Mouse (Mus musculus): ENCODE measurements around the gene Sema4d. TPM values are rescaled to one million over a fixed set of nuclear protein-coding genes. Genes with fewer than 3 reads are reported as not detected.

The Sema4d gene
- polyA plus RNA-seq, 1 experiment from 2014 or later, result 23.8 TPM

DNA sequence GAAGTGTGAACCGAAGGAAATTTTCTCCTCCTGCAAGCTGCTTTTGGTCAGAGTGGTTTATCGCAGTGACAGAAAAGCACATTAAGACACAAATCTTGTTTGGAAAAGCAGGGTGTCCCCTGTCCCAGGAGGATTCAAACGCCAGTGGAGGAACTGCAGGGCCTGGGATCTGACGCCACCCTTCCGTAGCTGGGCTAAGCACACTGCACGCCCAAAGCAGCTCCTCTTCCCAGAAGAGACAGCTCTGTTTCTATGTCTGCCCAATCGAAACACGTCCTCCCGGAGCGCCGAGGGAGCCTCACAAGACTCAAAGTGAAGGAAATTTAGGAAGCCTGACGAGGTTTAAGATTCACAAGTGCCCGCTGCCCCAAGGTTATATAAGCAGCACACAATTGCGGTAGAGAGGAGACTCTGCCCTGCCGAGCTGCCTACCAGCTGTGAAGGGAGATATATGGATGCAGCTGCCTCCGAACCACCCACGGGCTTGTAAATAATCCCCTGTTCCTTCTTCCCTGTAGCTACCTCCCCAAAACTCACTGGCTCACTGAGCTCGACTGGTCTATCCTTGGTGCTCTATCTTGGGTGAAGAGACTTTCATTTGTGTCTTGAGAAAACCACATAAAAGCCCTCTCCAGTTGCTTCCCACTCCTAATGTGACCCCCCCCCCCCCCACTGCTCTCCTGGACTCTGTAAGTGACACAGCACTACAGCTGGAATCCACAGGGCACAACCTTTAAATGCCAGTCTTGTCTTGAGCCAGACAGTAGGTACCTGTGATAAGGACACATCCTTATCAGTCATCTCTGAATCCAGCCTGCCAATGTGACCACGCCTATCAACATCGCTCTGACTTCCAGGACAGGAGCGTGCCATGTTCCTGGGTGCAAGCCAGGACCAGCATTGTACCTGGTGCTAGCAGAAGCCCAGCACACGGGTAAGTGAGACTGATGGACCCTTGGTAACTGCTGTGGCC lies 87.4 kb downstream of the Sema4d start:
- no peak overlapping the region for H3K4me3 ChIP-seq (replicated peaks; ENCODE audit: low read depth, low read length)
- H3K9ac ChIP-seq (ENCODE audit: low read depth, low read length), result no peak overlapping the region
- ATAC-seq (replicated peaks; ENCODE audit: low FRiP score, low read depth), result peak; percentile 41; the same call in 1 of the 2 replicates
- H3K9me3 ChIP-seq (replicated peaks; ENCODE audit: low read length), result no peaks in the 10 kb centered on the region
- no peak overlapping the region for H3K27ac ChIP-seq
- 33% methylated on average over 22 of the region's 22 CpGs for WGBS
- H3K4me1 ChIP-seq (replicated peaks; ENCODE audit: insufficient read depth, low read length), result peaks cover 3% of the 10 kb centered on the region; the same call in 1 of the 2 replicates
- TF ChIP-seq CTCF (IDR thresholded peaks at IDR 0.05; ENCODE audit: low read depth), result no peak
- DNase-seq (ENCODE audit: low spot score), result peak; percentile 90
- peaks cover 14% of the 10 kb centered on the region; the same call in 1 of the 2 replicates for H3K36me3 ChIP-seq (ENCODE audit: insufficient read depth, low read length)
- H3K27me3 ChIP-seq (ENCODE audit: insufficient read depth, low read length), result no peaks in the 10 kb centered on the region
- peak overlapping the region; percentile 16 for H3K4me2 ChIP-seq (ENCODE audit: low read length)

DNA sequence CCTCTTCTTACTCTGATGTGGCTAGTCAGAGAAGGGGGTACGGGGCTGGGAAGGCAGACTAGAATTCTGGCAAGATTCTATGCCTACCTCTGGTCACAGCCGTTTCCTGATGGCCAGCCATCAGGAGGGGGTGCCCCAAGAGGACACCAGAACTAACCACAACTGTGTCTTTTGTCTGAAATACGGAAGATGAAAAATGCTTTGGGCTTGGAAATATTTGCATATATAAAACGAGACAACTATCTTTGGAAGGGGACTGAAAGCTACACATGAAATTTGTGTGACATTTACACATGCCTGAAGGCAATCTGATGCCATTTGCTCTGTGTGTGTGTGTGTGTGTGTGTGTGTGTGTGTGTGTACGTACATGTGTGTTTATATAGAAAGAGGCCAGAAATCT lies 89.7 kb downstream of the Sema4d start:
- no peak overlapping the region for H3K4me3 ChIP-seq (replicated peaks; ENCODE audit: low read depth, low read length)
- H3K27me3 ChIP-seq (ENCODE audit: insufficient read depth, low read length), result no peaks in the 10 kb centered on the region
- no peak overlapping the region for H3K27ac ChIP-seq
- no peaks in the 10 kb centered on the region for H3K9me3 ChIP-seq (replicated peaks; ENCODE audit: low read length)
- TF ChIP-seq CTCF (IDR thresholded peaks at IDR 0.05; ENCODE audit: low read depth), result no peak
- 0 out of 2 replicates have a peak, but pooled peaks cover 10% of the 10 kb centered on the region for H3K36me3 ChIP-seq (ENCODE audit: insufficient read depth, low read length)
- H3K4me1 ChIP-seq (replicated peaks; ENCODE audit: insufficient read depth, low read length), result peaks cover 3% of the 10 kb centered on the region; the same call in 1 of the 2 replicates
- no peak overlapping the region for H3K9ac ChIP-seq (ENCODE audit: low read depth, low read length)
- DNase-seq (ENCODE audit: low spot score), result no peak
- ATAC-seq (replicated peaks; ENCODE audit: low FRiP score, low read depth), result no peak
- H3K4me2 ChIP-seq (ENCODE audit: low read length), result no peak overlapping the region
- WGBS, result 84% methylated on average over 5 of the region's 5 CpGs

DNA sequence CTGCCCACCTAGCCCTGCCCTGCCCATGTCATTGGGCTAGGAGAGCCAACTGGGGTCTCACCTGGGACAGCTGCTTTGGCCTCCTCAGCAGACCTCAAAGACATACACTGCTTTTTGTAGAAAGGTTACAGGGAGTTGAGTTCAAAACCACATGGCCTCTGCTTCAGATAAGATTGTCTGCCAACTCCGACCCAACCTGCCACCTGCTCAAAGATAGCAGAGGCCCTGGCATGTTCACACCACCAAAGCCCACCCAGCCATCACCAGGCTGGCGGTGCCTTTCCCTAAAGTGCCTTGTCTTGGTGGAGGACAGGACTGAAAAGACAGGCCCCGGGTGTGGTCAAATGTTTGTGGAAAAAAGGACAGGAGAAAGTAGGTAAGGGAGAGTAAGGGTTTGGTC lies 95.2 kb downstream of the Sema4d start:
- no peak for ATAC-seq (replicated peaks; ENCODE audit: low FRiP score, low read depth)
- H3K36me3 ChIP-seq (ENCODE audit: insufficient read depth, low read length), result 0 out of 2 replicates have a peak, but pooled peaks cover 7% of the 10 kb centered on the region
- no peak overlapping the region for H3K4me3 ChIP-seq (replicated peaks; ENCODE audit: low read depth, low read length)
- TF ChIP-seq CTCF (IDR thresholded peaks at IDR 0.05; ENCODE audit: low read depth), result no peak
- no peak overlapping the region for H3K27ac ChIP-seq
- H3K9me3 ChIP-seq (replicated peaks; ENCODE audit: low read length), result no peaks in the 10 kb centered on the region
- no peak overlapping the region for H3K4me2 ChIP-seq (ENCODE audit: low read length)
- no peak for DNase-seq (ENCODE audit: low spot score)
- H3K4me1 ChIP-seq (replicated peaks; ENCODE audit: insufficient read depth, low read length), result no peaks in the 10 kb centered on the region
- WGBS, result 86% methylated on average over 3 of the region's 3 CpGs
- H3K9ac ChIP-seq (ENCODE audit: low read depth, low read length), result no peak overlapping the region
- H3K27me3 ChIP-seq (ENCODE audit: insufficient read depth, low read length), result no peaks in the 10 kb centered on the region

GRCm38 (mm10) chr13:51697897-51698296 lies 95.7 kb downstream of the Sema4d start:
- no peak for ATAC-seq (replicated peaks; ENCODE audit: low FRiP score, low read depth)
- Histone ChIP-seq H3K36me3 (ENCODE audit: insufficient read depth, low read length) (0 out of 2 replicates have a peak, but pooled peaks cover 3% of the 10 kb centered on the region), H3K4me3 (replicated peaks; ENCODE audit: low read depth, low read length) (no peak overlapping the region), H3K27ac (no peak overlapping the region), H3K4me2 (ENCODE audit: low read length) (no peak overlapping the region), H3K9me3 (replicated peaks; ENCODE audit: low read length) (no peaks in the 10 kb centered on the region), H3K27me3 (ENCODE audit: insufficient read depth, low read length) (no peaks in the 10 kb centered on the region), H3K4me1 (replicated peaks; ENCODE audit: insufficient read depth, low read length) (no peaks in the 10 kb centered on the region), H3K9ac (ENCODE audit: low read depth, low read length) (no peak overlapping the region)
- TF ChIP-seq CTCF (IDR thresholded peaks at IDR 0.05; ENCODE audit: low read depth), result no peak
- DNase-seq (ENCODE audit: low spot score), result no peak
- 58% methylated on average over 4 of the region's 4 CpGs for WGBS

DNA sequence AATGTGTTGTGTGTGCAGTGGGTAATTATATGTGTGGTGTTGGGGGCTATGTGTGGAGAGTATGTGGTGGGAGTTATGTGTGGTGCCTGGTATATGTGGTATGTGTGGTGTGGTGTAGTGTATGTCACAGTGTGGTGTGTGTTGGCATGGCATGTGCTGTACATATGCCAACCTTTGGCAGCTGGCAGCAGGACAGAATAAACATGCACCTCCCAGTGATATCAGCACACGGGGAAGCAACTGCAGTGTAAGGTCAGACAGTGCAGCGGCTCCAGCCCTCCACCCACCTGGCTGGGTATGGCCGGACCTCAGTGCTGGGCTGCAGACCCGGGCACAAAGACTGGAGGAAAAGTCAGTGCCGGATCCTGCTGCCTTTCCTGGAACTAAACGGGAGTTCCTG lies 96.1 kb downstream of the Sema4d start:
- TF ChIP-seq CTCF (IDR thresholded peaks at IDR 0.05; ENCODE audit: low read depth), result no peak
- H3K4me2 ChIP-seq (ENCODE audit: low read length), result no peak overlapping the region
- H3K36me3 ChIP-seq (ENCODE audit: insufficient read depth, low read length), result no peaks in the 10 kb centered on the region
- no peaks in the 10 kb centered on the region for H3K4me1 ChIP-seq (replicated peaks; ENCODE audit: insufficient read depth, low read length)
- no peaks in the 10 kb centered on the region for H3K27me3 ChIP-seq (ENCODE audit: insufficient read depth, low read length)
- no peak overlapping the region for H3K27ac ChIP-seq
- ATAC-seq (replicated peaks; ENCODE audit: low FRiP score, low read depth) (no peak), DNase-seq (ENCODE audit: low spot score) (no peak)
- 80% methylated on average over 6 of the region's 6 CpGs for WGBS
- H3K9ac ChIP-seq (ENCODE audit: low read depth, low read length), result no peak overlapping the region
- no peak overlapping the region for H3K4me3 ChIP-seq (replicated peaks; ENCODE audit: low read depth, low read length)
- no peaks in the 10 kb centered on the region for H3K9me3 ChIP-seq (replicated peaks; ENCODE audit: low read length)

DNA sequence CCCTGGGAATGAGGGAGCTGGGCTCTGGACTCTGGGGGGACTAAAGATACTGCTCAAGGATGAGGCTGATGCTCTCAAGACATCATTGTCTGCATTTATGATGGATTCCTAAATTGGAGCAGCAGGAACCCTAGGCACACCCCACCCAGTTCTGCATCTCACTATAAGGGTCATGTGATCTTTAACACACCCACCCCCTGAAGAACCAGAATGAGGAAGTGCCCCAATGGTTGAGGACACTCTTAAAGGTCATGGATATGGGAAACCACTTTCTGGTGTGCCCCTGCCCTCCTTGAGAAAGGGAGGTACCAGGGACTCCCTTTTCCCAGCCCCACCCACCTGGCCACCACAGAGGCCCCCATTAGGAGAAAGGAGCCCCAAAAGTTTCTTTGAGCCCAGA lies 97.1 kb downstream of the Sema4d start:
- Histone ChIP-seq H3K9ac (ENCODE audit: low read depth, low read length) (no peak overlapping the region), H3K4me1 (replicated peaks; ENCODE audit: insufficient read depth, low read length) (no peaks in the 10 kb centered on the region), H3K9me3 (replicated peaks; ENCODE audit: low read length) (no peaks in the 10 kb centered on the region), H3K4me3 (replicated peaks; ENCODE audit: low read depth, low read length) (no peak overlapping the region), H3K4me2 (ENCODE audit: low read length) (no peak overlapping the region), H3K27me3 (ENCODE audit: insufficient read depth, low read length) (no peaks in the 10 kb centered on the region), H3K36me3 (ENCODE audit: insufficient read depth, low read length) (no peaks in the 10 kb centered on the region), H3K27ac (no peak overlapping the region)
- ATAC-seq (replicated peaks; ENCODE audit: low FRiP score, low read depth), result no peak
- no peak for TF ChIP-seq CTCF (IDR thresholded peaks at IDR 0.05; ENCODE audit: low read depth)
- DNase-seq (ENCODE audit: low spot score), result no peak

Data from kidney, postnatal 0 days (tissue).